Mouse (Mus musculus): ENCODE results near the gene Adgrl2. TPM values are rescaled to one million over a fixed set of nuclear protein-coding genes. Genes with fewer than 3 reads are reported as not detected.

The Adgrl2 gene
- polyA plus RNA-seq, 1 experiment from 2014 or later, result 47.1 TPM

DNA sequence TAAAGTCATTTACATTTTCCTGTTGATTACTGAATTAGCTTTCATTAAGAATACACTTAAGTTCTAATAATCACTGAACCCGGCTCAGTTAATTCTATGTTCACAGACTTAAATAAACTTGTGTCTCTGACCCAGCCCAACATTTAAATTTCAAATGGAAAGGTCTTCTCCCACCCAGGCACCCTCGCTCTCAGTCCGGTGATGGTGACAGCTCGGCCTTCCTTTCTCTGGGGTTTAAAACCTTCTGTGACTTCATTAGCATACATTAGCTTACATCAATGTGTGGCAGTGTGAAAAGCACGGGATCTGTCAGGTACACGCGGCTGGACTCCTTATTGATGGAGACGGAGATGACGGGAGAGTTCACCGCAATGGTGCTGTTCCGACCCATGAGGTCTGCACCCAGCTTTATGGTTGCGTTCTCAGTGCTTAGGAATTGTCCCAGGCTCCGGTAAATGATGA lies 151.5 kb downstream of the Adgrl2 start:
- no peak overlapping the region for H3K27ac ChIP-seq (replicated peaks in 1 of 2; ENCODE audit: control insufficient read depth in 1 of 2, insufficient read depth in 1 of 2, low read depth in 2 of 2, low read length in 2 of 2)
- H3K4me1 ChIP-seq (ENCODE audit: control insufficient read depth in 2 of 2, insufficient read depth in 2 of 2, low read length in 2 of 2), result 0 out of 4 replicates have a peak, but pooled peaks cover 0 to 3% of the 10 kb centered on the region in 2 experiments
- peaks cover 60% of the 10 kb centered on the region for H3K36me3 ChIP-seq (ENCODE audit: control insufficient read depth, insufficient read depth, low read length)
- H3K9ac ChIP-seq (ENCODE audit: low read length), result no peak overlapping the region
- H3K27me3 ChIP-seq (ENCODE audit: control insufficient read depth, insufficient read depth, low read length), result no peaks in the 10 kb centered on the region
- 94% methylated on average over 13 of the region's 13 CpGs for WGBS
- no peaks in the 10 kb centered on the region for H3K9me3 ChIP-seq (ENCODE audit: control insufficient read depth, low read length)
- no peak overlapping the region for H3K4me2 ChIP-seq (ENCODE audit: low read length)
- ATAC-seq (ENCODE audit: insufficient number of reproducible peaks, insufficient read depth, low FRiP score, low read depth), result no peak
- no peak overlapping the region for H3K4me3 ChIP-seq (ENCODE audit: control insufficient read depth in 1 of 2, insufficient read depth in 1 of 2, low read depth in 1 of 2, low read length in 2 of 2)

DNA sequence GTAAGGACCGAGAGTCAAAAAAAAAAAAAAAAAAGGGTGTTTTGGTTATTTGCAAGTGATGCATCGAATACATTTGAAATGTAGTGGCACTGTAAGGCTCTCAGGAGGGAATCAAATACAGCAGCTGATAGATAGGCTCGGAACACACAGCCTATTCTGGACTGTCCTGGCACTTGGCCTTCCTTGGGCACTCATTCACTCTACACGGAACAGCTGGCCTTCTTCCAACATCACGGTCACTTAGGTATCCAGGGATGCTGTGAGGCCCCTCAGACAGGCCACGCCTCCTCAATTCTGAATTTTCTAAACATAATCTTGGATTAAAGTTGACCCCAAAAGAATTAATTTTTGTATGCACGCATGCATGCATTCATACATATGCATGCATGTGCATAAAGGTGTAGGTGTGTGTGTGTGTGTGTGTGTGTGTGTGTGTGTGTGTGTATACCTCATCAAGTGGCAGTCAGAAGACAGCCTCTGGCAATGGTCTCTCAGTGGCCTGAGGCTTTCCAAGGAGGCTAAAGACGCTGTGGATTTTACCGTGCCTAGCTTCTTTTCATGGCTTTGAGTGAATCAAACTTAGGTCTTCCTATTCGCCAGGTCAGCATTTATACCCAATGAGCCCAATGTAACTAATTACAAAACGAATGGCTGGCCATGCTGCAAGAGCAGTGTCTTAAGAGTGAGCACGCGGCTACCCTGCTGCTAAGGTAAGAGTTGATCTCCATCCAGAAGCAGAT lies 152.1 kb downstream of the Adgrl2 start:
- no peaks in the 10 kb centered on the region for H3K9me3 ChIP-seq (ENCODE audit: control insufficient read depth, low read length)
- H3K4me2 ChIP-seq (ENCODE audit: low read length), result no peak overlapping the region
- H3K27me3 ChIP-seq (ENCODE audit: control insufficient read depth, insufficient read depth, low read length), result no peaks in the 10 kb centered on the region
- H3K36me3 ChIP-seq (ENCODE audit: control insufficient read depth, insufficient read depth, low read length), result peaks cover 66% of the 10 kb centered on the region
- no peak overlapping the region for H3K27ac ChIP-seq (replicated peaks in 1 of 2; ENCODE audit: control insufficient read depth in 1 of 2, insufficient read depth in 1 of 2, low read depth in 2 of 2, low read length in 2 of 2)
- ATAC-seq (ENCODE audit: insufficient number of reproducible peaks, insufficient read depth, low FRiP score, low read depth), result no peak
- no peak overlapping the region for H3K4me3 ChIP-seq (ENCODE audit: control insufficient read depth in 1 of 2, insufficient read depth in 1 of 2, low read depth in 1 of 2, low read length in 2 of 2)
- WGBS, result 71% methylated on average over 13 of the region's 13 CpGs
- H3K9ac ChIP-seq (ENCODE audit: low read length), result no peak overlapping the region
- H3K4me1 ChIP-seq (ENCODE audit: control insufficient read depth in 2 of 2, insufficient read depth in 2 of 2, low read length in 2 of 2), result 0 out of 4 replicates have a peak, but pooled peaks cover 0 to 3% of the 10 kb centered on the region in 2 experiments

DNA sequence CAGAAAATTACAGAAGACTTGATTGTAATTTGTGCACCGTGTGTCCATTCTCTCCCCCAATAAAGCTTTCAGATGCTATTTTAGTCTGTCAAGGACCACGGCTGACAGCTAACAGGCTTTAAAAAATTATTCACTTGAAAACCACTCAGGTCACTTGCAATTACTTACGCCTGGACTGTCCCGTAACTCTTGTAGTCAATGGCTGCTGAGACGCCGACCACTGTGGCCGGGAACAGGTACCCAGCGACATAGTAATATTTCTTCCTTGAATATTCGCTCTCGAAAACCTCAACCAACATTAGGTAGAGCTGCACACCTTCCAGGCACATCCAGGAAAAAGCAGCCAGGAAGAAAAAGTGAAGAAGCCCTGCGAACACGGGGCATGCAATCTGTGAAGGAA lies 155.2 kb downstream of the Adgrl2 start:
- Histone ChIP-seq H3K4me1 (ENCODE audit: control insufficient read depth in 2 of 2, insufficient read depth in 2 of 2, low read length in 2 of 2) (peaks cover 3 to 5% of the 10 kb centered on the region in 2 experiments; a peak in 1 of 4 replicates), H3K27ac (replicated peaks in 1 of 2; ENCODE audit: control insufficient read depth in 1 of 2, insufficient read depth in 1 of 2, low read depth in 2 of 2, low read length in 2 of 2) (no peak overlapping the region), H3K4me2 (ENCODE audit: low read length) (no peak overlapping the region), H3K4me3 (ENCODE audit: control insufficient read depth in 1 of 2, insufficient read depth in 1 of 2, low read depth in 1 of 2, low read length in 2 of 2) (no peak overlapping the region), H3K9me3 (ENCODE audit: control insufficient read depth, low read length) (no peaks in the 10 kb centered on the region), H3K27me3 (ENCODE audit: control insufficient read depth, insufficient read depth, low read length) (no peaks in the 10 kb centered on the region), H3K9ac (ENCODE audit: low read length) (no peak overlapping the region), H3K36me3 (ENCODE audit: control insufficient read depth, insufficient read depth, low read length) (peaks cover 90% of the 10 kb centered on the region)
- WGBS, result 82% methylated on average over 12 of the region's 12 CpGs
- ATAC-seq (ENCODE audit: insufficient number of reproducible peaks, insufficient read depth, low FRiP score, low read depth), result no peak

DNA sequence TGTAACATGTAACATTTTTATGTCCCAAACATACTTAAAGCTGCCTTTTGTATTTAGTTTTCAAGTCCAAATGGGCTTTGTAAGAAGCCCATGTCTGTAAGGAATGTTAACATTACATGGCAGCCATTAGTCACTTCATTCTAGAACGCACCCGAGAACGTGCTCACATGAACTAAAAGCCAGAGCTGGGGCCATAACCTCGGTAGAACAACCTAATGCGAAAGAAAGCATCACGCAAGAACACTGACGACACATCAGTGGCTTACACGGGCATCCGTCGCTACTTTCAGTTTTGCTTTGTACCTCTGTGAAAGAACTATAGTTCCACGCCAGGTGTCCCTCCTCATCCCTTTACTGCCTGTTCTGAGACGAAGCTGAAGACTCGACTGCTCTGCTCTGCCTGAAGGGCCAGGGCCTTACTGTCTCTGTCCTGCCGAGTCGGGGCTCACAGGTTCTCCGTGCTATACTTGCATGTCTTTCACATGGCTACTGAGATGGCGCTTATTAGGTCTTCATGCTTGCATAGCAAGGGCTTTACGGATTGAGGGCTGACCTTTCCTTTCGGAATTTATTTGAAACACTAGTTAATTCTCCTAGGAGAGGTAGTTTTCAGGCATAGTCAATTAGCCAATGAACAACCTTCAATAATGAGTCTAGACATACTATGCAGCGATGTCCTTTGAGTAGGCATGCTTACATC lies 157.1 kb downstream of the Adgrl2 start:
- Histone ChIP-seq H3K4me1 (ENCODE audit: control insufficient read depth in 2 of 2, insufficient read depth in 2 of 2, low read length in 2 of 2) (peaks cover 3 to 5% of the 10 kb centered on the region in 2 experiments; a peak in 1 of 4 replicates), H3K4me3 (ENCODE audit: control insufficient read depth in 1 of 2, insufficient read depth in 1 of 2, low read depth in 1 of 2, low read length in 2 of 2) (no peak overlapping the region), H3K27me3 (ENCODE audit: control insufficient read depth, insufficient read depth, low read length) (no peaks in the 10 kb centered on the region), H3K4me2 (ENCODE audit: low read length) (no peak overlapping the region), H3K36me3 (ENCODE audit: control insufficient read depth, insufficient read depth, low read length) (peaks cover 93% of the 10 kb centered on the region), H3K9me3 (ENCODE audit: control insufficient read depth, low read length) (no peaks in the 10 kb centered on the region), H3K27ac (replicated peaks in 1 of 2; ENCODE audit: control insufficient read depth in 1 of 2, insufficient read depth in 1 of 2, low read depth in 2 of 2, low read length in 2 of 2) (no peak overlapping the region), H3K9ac (ENCODE audit: low read length) (no peak overlapping the region)
- ATAC-seq (ENCODE audit: insufficient number of reproducible peaks, insufficient read depth, low FRiP score, low read depth), result no peak
- 95% methylated on average over 20 of the region's 20 CpGs for WGBS

DNA sequence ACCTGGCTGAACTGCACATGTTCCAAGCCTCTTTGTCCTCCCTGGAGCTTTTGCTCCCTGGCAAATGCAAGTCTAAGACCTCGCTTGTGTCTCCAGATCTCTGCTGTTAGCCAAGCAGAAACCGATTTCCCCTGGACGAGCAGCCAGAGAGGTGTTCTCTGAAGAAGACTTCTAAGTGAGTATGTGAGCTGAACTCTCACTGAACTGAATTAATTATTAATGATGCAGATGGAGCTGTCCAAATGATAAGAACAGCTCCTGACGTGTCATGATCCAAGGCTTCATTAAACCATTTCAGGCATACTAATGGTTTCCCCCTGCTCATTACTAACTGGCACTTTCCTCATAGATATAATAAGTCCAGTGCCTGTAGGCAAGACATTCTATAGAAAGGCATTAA lies 158.4 kb downstream of the Adgrl2 start:
- Histone ChIP-seq H3K4me2 (ENCODE audit: low read length) (no peak overlapping the region), H3K27ac (replicated peaks in 1 of 2; ENCODE audit: control insufficient read depth in 1 of 2, insufficient read depth in 1 of 2, low read depth in 2 of 2, low read length in 2 of 2) (no peak overlapping the region), H3K4me3 (ENCODE audit: control insufficient read depth in 1 of 2, insufficient read depth in 1 of 2, low read depth in 1 of 2, low read length in 2 of 2) (no peak overlapping the region), H3K4me1 (ENCODE audit: control insufficient read depth in 2 of 2, insufficient read depth in 2 of 2, low read length in 2 of 2) (peaks cover 3 to 5% of the 10 kb centered on the region in 2 experiments; a peak in 1 of 4 replicates), H3K9ac (ENCODE audit: low read length) (no peak overlapping the region), H3K27me3 (ENCODE audit: control insufficient read depth, insufficient read depth, low read length) (no peaks in the 10 kb centered on the region), H3K9me3 (ENCODE audit: control insufficient read depth, low read length) (no peaks in the 10 kb centered on the region), H3K36me3 (ENCODE audit: control insufficient read depth, insufficient read depth, low read length) (peaks cover 84% of the 10 kb centered on the region)
- WGBS, result 48% methylated on average over 4 of the region's 4 CpGs
- ATAC-seq (ENCODE audit: insufficient number of reproducible peaks, insufficient read depth, low FRiP score, low read depth), result no peak

DNA sequence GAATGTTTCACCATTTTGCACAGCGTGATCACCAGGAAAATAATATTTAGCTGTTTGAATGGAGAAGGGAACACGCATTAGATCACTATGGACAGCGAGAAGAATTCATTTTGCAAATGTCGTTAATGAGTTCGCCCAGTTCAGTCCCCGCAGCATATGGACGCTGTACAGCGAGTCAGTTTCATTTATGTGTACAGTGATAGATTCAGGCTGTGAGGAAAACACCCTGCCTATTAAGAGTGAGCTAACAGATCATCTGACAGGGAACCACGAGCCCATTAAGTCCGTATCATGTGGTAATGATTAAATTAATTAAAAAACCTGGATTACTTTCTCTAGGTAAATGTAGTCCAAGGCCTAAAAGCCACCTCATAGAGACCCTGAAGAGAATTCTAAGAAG lies 161.8 kb downstream of the Adgrl2 start:
- Histone ChIP-seq H3K9ac (ENCODE audit: low read length) (no peak overlapping the region), H3K9me3 (ENCODE audit: control insufficient read depth, low read length) (no peaks in the 10 kb centered on the region), H3K36me3 (ENCODE audit: control insufficient read depth, insufficient read depth, low read length) (peaks cover 86% of the 10 kb centered on the region), H3K4me3 (ENCODE audit: control insufficient read depth in 1 of 2, insufficient read depth in 1 of 2, low read depth in 1 of 2, low read length in 2 of 2) (no peak overlapping the region), H3K4me1 (ENCODE audit: control insufficient read depth in 2 of 2, insufficient read depth in 2 of 2, low read length in 2 of 2) (peaks cover 3 to 5% of the 10 kb centered on the region in 2 experiments; a peak in 1 of 4 replicates), H3K27ac (replicated peaks in 1 of 2; ENCODE audit: control insufficient read depth in 1 of 2, insufficient read depth in 1 of 2, low read depth in 2 of 2, low read length in 2 of 2) (no peak overlapping the region), H3K4me2 (ENCODE audit: low read length) (no peak overlapping the region), H3K27me3 (ENCODE audit: control insufficient read depth, insufficient read depth, low read length) (no peaks in the 10 kb centered on the region)
- no peak for ATAC-seq (ENCODE audit: insufficient number of reproducible peaks, insufficient read depth, low FRiP score, low read depth)
- WGBS, result 93% methylated on average over 10 of the region's 10 CpGs

DNA sequence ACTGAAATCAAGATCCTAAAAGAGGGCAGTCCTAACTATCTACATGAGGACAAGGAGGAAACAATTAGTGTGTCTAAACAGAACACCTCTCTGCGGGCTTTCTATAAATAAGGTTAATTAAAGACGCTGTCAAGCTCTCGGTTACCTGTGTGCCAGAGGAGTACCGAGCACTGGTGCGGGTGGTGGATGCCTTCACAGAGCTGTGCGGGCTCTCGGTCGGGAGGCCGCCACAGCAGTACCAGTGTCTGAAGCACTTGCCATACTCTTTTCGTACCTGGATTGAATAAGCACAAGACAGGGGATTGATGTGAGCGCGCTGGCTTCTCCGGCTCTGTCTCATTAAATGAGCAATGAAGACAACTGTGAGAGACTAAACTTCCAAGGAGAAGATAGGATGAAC lies 166.8 kb downstream of the Adgrl2 start:
- 95% methylated on average over 13 of the region's 13 CpGs for WGBS
- Histone ChIP-seq H3K4me1 (ENCODE audit: control insufficient read depth in 2 of 2, insufficient read depth in 2 of 2, low read length in 2 of 2) (no peaks in the 10 kb centered on the region), H3K27ac (replicated peaks in 1 of 2; ENCODE audit: control insufficient read depth in 1 of 2, insufficient read depth in 1 of 2, low read depth in 2 of 2, low read length in 2 of 2) (no peak overlapping the region), H3K4me3 (ENCODE audit: control insufficient read depth in 1 of 2, insufficient read depth in 1 of 2, low read depth in 1 of 2, low read length in 2 of 2) (no peak overlapping the region), H3K36me3 (ENCODE audit: control insufficient read depth, insufficient read depth, low read length) (peaks cover 88% of the 10 kb centered on the region), H3K9ac (ENCODE audit: low read length) (no peak overlapping the region), H3K27me3 (ENCODE audit: control insufficient read depth, insufficient read depth, low read length) (no peaks in the 10 kb centered on the region), H3K4me2 (ENCODE audit: low read length) (no peak overlapping the region), H3K9me3 (ENCODE audit: control insufficient read depth, low read length) (no peaks in the 10 kb centered on the region)
- ATAC-seq (ENCODE audit: insufficient number of reproducible peaks, insufficient read depth, low FRiP score, low read depth), result no peak

All from heart, embryonic 14.5 days (tissue).